Mouse (Mus musculus): Measurements from ENCODE around the gene Cald1. TPM values are rescaled to one million over a fixed set of nuclear protein-coding genes. Genes with fewer than 3 reads are reported as not detected.

The Cald1 gene
- polyA plus RNA-seq, 1 experiment from 2014 or later = 301 TPM

- Histone ChIP-seq H3K9ac (ENCODE audit: low read length) (no peak overlapping the region), H3K4me2 (replicated peaks; ENCODE audit: low read depth) (no peak overlapping the region), H3K9me3 (ENCODE audit: control insufficient read depth, low read length) (no peaks in the 10 kb centered on the region), H3K27ac (replicated peaks) (no peak overlapping the region), H3K27me3 (ENCODE audit: control insufficient read depth, insufficient read depth, low read length) (no peaks in the 10 kb centered on the region), H3K4me1 (replicated peaks; ENCODE audit: control insufficient read depth, insufficient read depth) (no peaks in the 10 kb centered on the region), H3K36me3 (ENCODE audit: control insufficient read depth, insufficient read depth, low read length) (no peaks in the 10 kb centered on the region), H3K4me3 (ENCODE audit: low read depth, low read length) (no peak overlapping the region)
- no peak for ATAC-seq (ENCODE audit: low FRiP score, low TSS enrichment)
- no peak for DNase-seq (ENCODE audit: low spot score)
- TF ChIP-seq CTCF (IDR thresholded peaks at IDR 0.05; ENCODE audit: low read depth) = no peak
- TF ChIP-seq EP300 (optimal IDR thresholded peaks at IDR 0.05) = no peak
- 48% methylated on average over 1 of the region's 1 CpGs for WGBS
Observed at GRCm38 (mm10) chr6:34620242-34620641, 21.9 kb downstream of the Cald1 start.

- no peaks in the 10 kb centered on the region for H3K4me1 ChIP-seq (replicated peaks; ENCODE audit: control insufficient read depth, insufficient read depth)
- DNase-seq (ENCODE audit: low spot score) = no peak
- TF ChIP-seq CTCF (IDR thresholded peaks at IDR 0.05; ENCODE audit: low read depth) (no peak), EP300 (optimal IDR thresholded peaks at IDR 0.05) (no peak)
- H3K36me3 ChIP-seq (ENCODE audit: control insufficient read depth, insufficient read depth, low read length) = no peaks in the 10 kb centered on the region
- H3K27ac ChIP-seq (replicated peaks) = no peak overlapping the region
- H3K27me3 ChIP-seq (ENCODE audit: control insufficient read depth, insufficient read depth, low read length) = no peaks in the 10 kb centered on the region
- H3K9me3 ChIP-seq (ENCODE audit: control insufficient read depth, low read length) = no peaks in the 10 kb centered on the region
- no peak overlapping the region for H3K4me3 ChIP-seq (ENCODE audit: low read depth, low read length)
- WGBS = 67% methylated on average over 6 of the region's 6 CpGs
- no peak for ATAC-seq (ENCODE audit: low FRiP score, low TSS enrichment)
- no peak overlapping the region for H3K4me2 ChIP-seq (replicated peaks; ENCODE audit: low read depth)
- H3K9ac ChIP-seq (ENCODE audit: low read length) = no peak overlapping the region
Observed at GRCm38 (mm10) chr6:34622865-34623264, 24.6 kb downstream of the Cald1 start.

GRCm38 (mm10) chr6:34623290-34623689, 25.0 kb downstream of the Cald1 start:
- no peaks in the 10 kb centered on the region for H3K27me3 ChIP-seq (ENCODE audit: control insufficient read depth, insufficient read depth, low read length)
- no peaks in the 10 kb centered on the region for H3K9me3 ChIP-seq (ENCODE audit: control insufficient read depth, low read length)
- H3K4me3 ChIP-seq (ENCODE audit: low read depth, low read length) = no peak overlapping the region
- H3K4me1 ChIP-seq (replicated peaks; ENCODE audit: control insufficient read depth, insufficient read depth) = no peaks in the 10 kb centered on the region
- H3K27ac ChIP-seq (replicated peaks) = no peak overlapping the region
- no peak for DNase-seq (ENCODE audit: low spot score)
- H3K9ac ChIP-seq (ENCODE audit: low read length) = no peak overlapping the region
- WGBS = 56% methylated on average over 7 of the region's 7 CpGs
- TF ChIP-seq EP300 (optimal IDR thresholded peaks at IDR 0.05) (no peak), CTCF (IDR thresholded peaks at IDR 0.05; ENCODE audit: low read depth) (no peak)
- no peak overlapping the region for H3K4me2 ChIP-seq (replicated peaks; ENCODE audit: low read depth)
- H3K36me3 ChIP-seq (ENCODE audit: control insufficient read depth, insufficient read depth, low read length) = no peaks in the 10 kb centered on the region
- ATAC-seq (ENCODE audit: low FRiP score, low TSS enrichment) = no peak

- no peaks in the 10 kb centered on the region for H3K4me1 ChIP-seq (replicated peaks; ENCODE audit: control insufficient read depth, insufficient read depth)
- H3K9ac ChIP-seq (ENCODE audit: low read length) = no peak overlapping the region
- H3K9me3 ChIP-seq (ENCODE audit: control insufficient read depth, low read length) = no peaks in the 10 kb centered on the region
- no peak overlapping the region for H3K4me2 ChIP-seq (replicated peaks; ENCODE audit: low read depth)
- WGBS = 81% methylated on average over 3 of the region's 3 CpGs
- no peaks in the 10 kb centered on the region for H3K36me3 ChIP-seq (ENCODE audit: control insufficient read depth, insufficient read depth, low read length)
- no peak for ATAC-seq (ENCODE audit: low FRiP score, low TSS enrichment)
- DNase-seq (ENCODE audit: low spot score) = no peak
- TF ChIP-seq CTCF (IDR thresholded peaks at IDR 0.05; ENCODE audit: low read depth) = no peak
- TF ChIP-seq EP300 (optimal IDR thresholded peaks at IDR 0.05) = no peak
- H3K4me3 ChIP-seq (ENCODE audit: low read depth, low read length) = no peak overlapping the region
- H3K27me3 ChIP-seq (ENCODE audit: control insufficient read depth, insufficient read depth, low read length) = no peaks in the 10 kb centered on the region
- H3K27ac ChIP-seq (replicated peaks) = no peak overlapping the region
Observed at GRCm38 (mm10) chr6:34624536-34624935, 26.2 kb downstream of the Cald1 start.

- H3K4me3 ChIP-seq (ENCODE audit: low read depth, low read length) = no peak overlapping the region
- ATAC-seq (ENCODE audit: low FRiP score, low TSS enrichment) (no peak), DNase-seq (ENCODE audit: low spot score) (no peak)
- TF ChIP-seq CTCF (IDR thresholded peaks at IDR 0.05; ENCODE audit: low read depth) (no peak), EP300 (optimal IDR thresholded peaks at IDR 0.05) (no peak)
- H3K9ac ChIP-seq (ENCODE audit: low read length) = no peak overlapping the region
- no peaks in the 10 kb centered on the region for H3K27me3 ChIP-seq (ENCODE audit: control insufficient read depth, insufficient read depth, low read length)
- H3K36me3 ChIP-seq (ENCODE audit: control insufficient read depth, insufficient read depth, low read length) = no peaks in the 10 kb centered on the region
- no peaks in the 10 kb centered on the region for H3K4me1 ChIP-seq (replicated peaks; ENCODE audit: control insufficient read depth, insufficient read depth)
- WGBS = 45% methylated on average over 8 of the region's 8 CpGs
- no peaks in the 10 kb centered on the region for H3K9me3 ChIP-seq (ENCODE audit: control insufficient read depth, low read length)
- no peak overlapping the region for H3K4me2 ChIP-seq (replicated peaks; ENCODE audit: low read depth)
- H3K27ac ChIP-seq (replicated peaks) = no peak overlapping the region
Observed at GRCm38 (mm10) chr6:34626586-34627245, 28.4 kb downstream of the Cald1 start.

- no peak overlapping the region for H3K4me2 ChIP-seq (replicated peaks; ENCODE audit: low read depth)
- no peak overlapping the region for H3K27ac ChIP-seq (replicated peaks)
- DNase-seq (ENCODE audit: low spot score) (no peak), ATAC-seq (ENCODE audit: low FRiP score, low TSS enrichment) (no peak)
- H3K9ac ChIP-seq (ENCODE audit: low read length) = no peak overlapping the region
- no peaks in the 10 kb centered on the region for H3K27me3 ChIP-seq (ENCODE audit: control insufficient read depth, insufficient read depth, low read length)
- no peaks in the 10 kb centered on the region for H3K4me1 ChIP-seq (replicated peaks; ENCODE audit: control insufficient read depth, insufficient read depth)
- WGBS = 30% methylated on average over 1 of the region's 1 CpGs
- no peak for TF ChIP-seq CTCF (IDR thresholded peaks at IDR 0.05; ENCODE audit: low read depth)
- no peak for TF ChIP-seq EP300 (optimal IDR thresholded peaks at IDR 0.05)
- H3K9me3 ChIP-seq (ENCODE audit: control insufficient read depth, low read length) = no peaks in the 10 kb centered on the region
- no peaks in the 10 kb centered on the region for H3K36me3 ChIP-seq (ENCODE audit: control insufficient read depth, insufficient read depth, low read length)
- H3K4me3 ChIP-seq (ENCODE audit: low read depth, low read length) = no peak overlapping the region
Observed at GRCm38 (mm10) chr6:34628131-34628530, 29.8 kb downstream of the Cald1 start.
